Comparison of ENCODE assay signal across 8 mouse cellular contexts in genomic region chr13:97193420-97193819, GRCm38 (mm10). TPM values are rescaled to one million over a fixed set of nuclear protein-coding genes. Genes with fewer than 3 reads are reported as not detected.
A peak's percentile ranks its signal among the peaks of the same experiment; 100 is the strongest.
DNase-seq lines count a peak whose midpoint lies in the region; ATAC-seq and TF ChIP-seq lines count a peak whose summit lies in the region.
"Had no signal": no experiment of that assay in that cellular context is flagged by ENCODE, and none has a peak within 500 bp of the region (broad histone marks: within the 10 kb centered on the region; RNA-seq: fewer than 3 reads in every experiment).

No protein-coding gene starts in this region.

- no peak overlapping the region for H3K4me3 ChIP-seq in neural tube, embryonic 13.5 days
- H3K4me3 ChIP-seq in neural tube, embryonic 15.5 days (replicated peaks) = no peak overlapping the region
- no peak overlapping the region for H3K4me3 ChIP-seq in cerebellum, adult 2 months (replicated peaks; ENCODE audit: insufficient read depth, low read depth, low read length)
- no peak overlapping the region for H3K4me3 ChIP-seq in midbrain, embryonic 16.5 days (ENCODE audit: low read depth, low read length)
- H3K4me3 ChIP-seq: myocyte had no signal

- DNase-seq in cerebellum, adult 2 months = peak; percentile 77 to 83
- peak; percentile 46 to 76 for DNase-seq in heart, adult 9 months (ENCODE audit: low spot score in 2 of 2)
- peak; percentile 70 to 71 for DNase-seq in left cerebral cortex, adult 18-20 months (ENCODE audit: low spot score in 2 of 2)
- DNase-seq in right cerebral cortex, postnatal 4 days = peak; percentile 68

- no peak overlapping the region for H3K4me2 ChIP-seq in neural tube, embryonic 13.5 days
- no peak overlapping the region for H3K4me2 ChIP-seq in neural tube, embryonic 15.5 days
- no peak overlapping the region for H3K4me2 ChIP-seq in midbrain, embryonic 16.5 days (ENCODE audit: low read length)

- H3K27ac ChIP-seq in neural tube, embryonic 13.5 days (replicated peaks) = no peak overlapping the region
- no peak overlapping the region for H3K27ac ChIP-seq in neural tube, embryonic 15.5 days (replicated peaks)
- H3K27ac ChIP-seq in cerebellum, adult 2 months (ENCODE audit: insufficient read depth, low read length) = no peak overlapping the region
- H3K27ac ChIP-seq in midbrain, embryonic 16.5 days (ENCODE audit: low read length) = no peak overlapping the region

- peaks cover 26% of the 10 kb centered on the region for H3K4me1 ChIP-seq in neural tube, embryonic 13.5 days (replicated peaks)
- H3K4me1 ChIP-seq in neural tube, embryonic 15.5 days = peaks cover 11% of the 10 kb centered on the region; the same call in 1 of the 2 replicates
- no peaks in the 10 kb centered on the region for H3K4me1 ChIP-seq in cerebellum, adult 2 months (ENCODE audit: control insufficient read depth, insufficient read depth, low read length)
- H3K4me1 ChIP-seq in midbrain, embryonic 16.5 days (ENCODE audit: control insufficient read depth, insufficient read depth, low read length) = no peaks in the 10 kb centered on the region; the same call in 1 of the 2 replicates

- TF ChIP-seq CTCF in cerebellum, adult 2 months (IDR thresholded peaks at IDR 0.05; ENCODE audit: borderline replicate concordance, insufficient read depth, low read depth, low read length) = no peak

- 49% methylated on average over 7 of the region's 7 CpGs for WGBS in neural tube, embryonic 13.5 days
- WGBS in neural tube, embryonic 15.5 days = 47% methylated on average over 7 of the region's 7 CpGs
- 7% methylated on average over 7 of the region's 7 CpGs for WGBS in cerebellum, adult 2 months
- WGBS in midbrain, embryonic 16.5 days = 51% methylated on average over 7 of the region's 7 CpGs

- TF ChIP-seq POLR2A in cerebellum, adult 2 months (IDR thresholded peaks at IDR 0.05; ENCODE audit: borderline replicate concordance, insufficient read depth, low read length) = no peak

- H3K27me3 ChIP-seq in neural tube, embryonic 13.5 days = no peaks in the 10 kb centered on the region
- no peaks in the 10 kb centered on the region for H3K27me3 ChIP-seq in neural tube, embryonic 15.5 days (replicated peaks)
- no peaks in the 10 kb centered on the region for H3K27me3 ChIP-seq in cerebellum, adult 2 months (ENCODE audit: control insufficient read depth, insufficient read depth, low read length)
- no peaks in the 10 kb centered on the region for H3K27me3 ChIP-seq in midbrain, embryonic 16.5 days (ENCODE audit: control insufficient read depth, insufficient read depth, low read depth, low read length)

- H3K9ac ChIP-seq in neural tube, embryonic 13.5 days = no peak overlapping the region
- H3K9ac ChIP-seq in neural tube, embryonic 15.5 days (replicated peaks) = no peak overlapping the region
- no peak overlapping the region for H3K9ac ChIP-seq in midbrain, embryonic 16.5 days (ENCODE audit: low read depth, low read length)

- ATAC-seq in neural tube, embryonic 13.5 days (ENCODE audit: low read depth) = peak; percentile 36; the same call in 1 of the 2 replicates
- no peak for ATAC-seq in neural tube, embryonic 15.5 days (ENCODE audit: low FRiP score)
- no peak for ATAC-seq in midbrain, embryonic 16.5 days

- no peaks in the 10 kb centered on the region for H3K36me3 ChIP-seq in neural tube, embryonic 13.5 days
- H3K36me3 ChIP-seq in neural tube, embryonic 15.5 days = no peaks in the 10 kb centered on the region
- H3K36me3 ChIP-seq in midbrain, embryonic 16.5 days (ENCODE audit: control insufficient read depth, insufficient read depth, low read length) = no peaks in the 10 kb centered on the region

- H3K9me3 ChIP-seq in neural tube, embryonic 13.5 days = no peaks in the 10 kb centered on the region
- H3K9me3 ChIP-seq in neural tube, embryonic 15.5 days (replicated peaks) = no peaks in the 10 kb centered on the region
- H3K9me3 ChIP-seq in midbrain, embryonic 16.5 days (replicated peaks; ENCODE audit: control insufficient read depth, low read length, poor library complexity, severe bottlenecking) = no peaks in the 10 kb centered on the region

RNA-seq across cellular contexts. Expression of gene Hexb, which starts 4.7 kb away (rescaled TPM):
- polyA plus RNA-seq in neural tube, embryonic 13.5 days (2015; fragmentation: Nextera tagmentation; extraction: Ambion mirVana) = 42.7 and 44.7 TPM in 2 replicates
- 54.5 and 66.1 TPM in 2 replicates for polyA plus RNA-seq in neural tube, embryonic 15.5 days (2015; fragmentation: Nextera tagmentation; extraction: Ambion mirVana)
- 61.0 and 62.9 TPM in 2 replicates for polyA plus RNA-seq in cerebellum, adult 2 months (2012; rRNA removed)
- total RNA-seq in left cerebral cortex, adult 18-20 months (2021) = 100 to 1,000 TPM in 1 of 2 experiments, 10 to 100 TPM in 1; 99.4 to 107 TPM
- polyA plus RNA-seq in midbrain, embryonic 16.5 days (2015; fragmentation: Nextera tagmentation; extraction: Ambion mirVana) = 40.3 and 49.8 TPM in 2 replicates

RNA-seq across cellular contexts. Expression of gene Enc1, which starts 47.5 kb away (rescaled TPM):
- 54.9 and 59.5 TPM in 2 replicates for polyA plus RNA-seq in neural tube, embryonic 13.5 days (2015; fragmentation: Nextera tagmentation; extraction: Ambion mirVana)
- 65.8 and 79.2 TPM in 2 replicates for polyA plus RNA-seq in neural tube, embryonic 15.5 days (2015; fragmentation: Nextera tagmentation; extraction: Ambion mirVana)
- 16.7 and 20.2 TPM in 2 replicates for polyA plus RNA-seq in cerebellum, adult 2 months (2012; rRNA removed)
- total RNA-seq in left cerebral cortex, adult 18-20 months (2021) = 100 to 1,000 TPM; 640 to 678 TPM
- polyA plus RNA-seq in midbrain, embryonic 16.5 days (2015; fragmentation: Nextera tagmentation; extraction: Ambion mirVana) = 103 and 119 TPM in 2 replicates

RNA-seq across cellular contexts. Expression of gene Gfm2, which starts 55.7 kb away (rescaled TPM):
- 32.7 and 33.3 TPM in 2 replicates for polyA plus RNA-seq in neural tube, embryonic 13.5 days (2015; fragmentation: Nextera tagmentation; extraction: Ambion mirVana)
- 34.2 and 34.3 TPM in 2 replicates for polyA plus RNA-seq in neural tube, embryonic 15.5 days (2015; fragmentation: Nextera tagmentation; extraction: Ambion mirVana)
- 34.1 and 36.2 TPM in 2 replicates for polyA plus RNA-seq in cerebellum, adult 2 months (2012; rRNA removed)
- total RNA-seq in left cerebral cortex, adult 18-20 months (2021) = 10 to 100 TPM; 22.8 to 26.9 TPM
- 30.1 and 37.0 TPM in 2 replicates for polyA plus RNA-seq in midbrain, embryonic 16.5 days (2015; fragmentation: Nextera tagmentation; extraction: Ambion mirVana)

RNA-seq across cellular contexts. Expression of gene Nsa2, which starts 55.7 kb away (rescaled TPM):
- 48.3 and 52.4 TPM in 2 replicates for polyA plus RNA-seq in neural tube, embryonic 13.5 days (2015; fragmentation: Nextera tagmentation; extraction: Ambion mirVana)
- polyA plus RNA-seq in neural tube, embryonic 15.5 days (2015; fragmentation: Nextera tagmentation; extraction: Ambion mirVana) = 36.0 and 44.8 TPM in 2 replicates
- 37.8 and 44.9 TPM in 2 replicates for polyA plus RNA-seq in cerebellum, adult 2 months (2012; rRNA removed)
- 10 to 100 TPM; 31.0 to 39.8 TPM for total RNA-seq in left cerebral cortex, adult 18-20 months (2021)
- 30.3 and 32.9 TPM in 2 replicates for polyA plus RNA-seq in midbrain, embryonic 16.5 days (2015; fragmentation: Nextera tagmentation; extraction: Ambion mirVana)
